Mouse (Mus musculus): ENCODE results near the gene Mtmr3.

DNA sequence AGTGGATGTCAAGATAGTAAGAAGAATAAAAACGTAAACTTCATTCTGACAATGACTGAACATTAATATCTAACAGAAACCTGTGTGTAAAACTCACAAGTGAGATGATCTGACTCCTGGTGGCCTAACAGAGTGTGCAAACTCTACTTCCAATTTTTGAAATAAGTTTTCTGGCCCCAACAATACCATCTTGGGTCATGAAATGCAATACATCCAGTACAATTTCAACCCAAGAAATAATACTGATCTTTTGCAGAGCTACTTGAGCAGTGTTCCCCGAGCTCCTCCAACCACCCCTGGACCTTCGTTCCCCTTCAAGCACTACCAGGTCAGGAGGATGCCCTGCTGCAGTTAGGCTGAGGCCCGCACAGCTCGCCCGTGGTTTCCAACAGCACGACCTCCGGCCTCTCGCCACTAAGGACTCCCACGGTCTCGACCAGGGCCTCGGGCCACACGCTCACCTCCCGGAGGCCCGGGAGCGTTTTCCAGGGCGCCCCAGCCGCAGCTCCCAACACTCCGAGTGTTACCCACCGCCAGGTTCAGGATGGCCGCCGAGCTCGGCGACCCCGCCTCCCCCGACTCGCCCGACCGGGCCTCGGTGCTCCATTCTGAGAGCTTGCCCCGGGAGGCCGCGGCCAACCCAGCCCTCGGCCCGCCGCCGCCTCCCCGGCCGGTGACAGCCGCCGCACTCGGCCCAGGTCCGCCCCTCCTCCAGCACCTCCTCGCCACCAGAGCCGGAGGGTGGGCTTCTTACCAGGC is 635 bp downstream of the Mtmr3 start:
- TF ChIP-seq CTCF (IDR thresholded peaks at IDR 0.05; ENCODE audit: low read depth, low read length) (no peak), GATA1 (IDR thresholded peaks at IDR 0.05; ENCODE audit: borderline replicate concordance, low read length) (no peak), TAL1 (conservative IDR thresholded peaks at IDR 0.05; ENCODE audit: low read depth, low read length) (no peak), POLR2AphosphoS5 (IDR thresholded peaks at IDR 0.05; ENCODE audit: insufficient replicate concordance, low read depth, low read length) (no peak)

Measured in G1E (cell line).